Mouse (Mus musculus) heart, postnatal 4 days (tissue): ENCODE results near the gene Tmtc4. TPM values are rescaled to one million over a fixed set of nuclear protein-coding genes. Genes with fewer than 3 reads are reported as not detected.

Experiments used
- DNase-seq: peaks from one replicate; pipeline ENCODE4 v3.0.0; 2021
- total RNA-seq, 2 experiments: library from RNA; stranded (reverse); gene quantifications; 2 replicates each; pipeline ENCODE4 v1.2.3; 2021

The Tmtc4 gene
- total RNA-seq: 10 to 100 TPM; 27.1 to 27.7 TPM

DNA sequence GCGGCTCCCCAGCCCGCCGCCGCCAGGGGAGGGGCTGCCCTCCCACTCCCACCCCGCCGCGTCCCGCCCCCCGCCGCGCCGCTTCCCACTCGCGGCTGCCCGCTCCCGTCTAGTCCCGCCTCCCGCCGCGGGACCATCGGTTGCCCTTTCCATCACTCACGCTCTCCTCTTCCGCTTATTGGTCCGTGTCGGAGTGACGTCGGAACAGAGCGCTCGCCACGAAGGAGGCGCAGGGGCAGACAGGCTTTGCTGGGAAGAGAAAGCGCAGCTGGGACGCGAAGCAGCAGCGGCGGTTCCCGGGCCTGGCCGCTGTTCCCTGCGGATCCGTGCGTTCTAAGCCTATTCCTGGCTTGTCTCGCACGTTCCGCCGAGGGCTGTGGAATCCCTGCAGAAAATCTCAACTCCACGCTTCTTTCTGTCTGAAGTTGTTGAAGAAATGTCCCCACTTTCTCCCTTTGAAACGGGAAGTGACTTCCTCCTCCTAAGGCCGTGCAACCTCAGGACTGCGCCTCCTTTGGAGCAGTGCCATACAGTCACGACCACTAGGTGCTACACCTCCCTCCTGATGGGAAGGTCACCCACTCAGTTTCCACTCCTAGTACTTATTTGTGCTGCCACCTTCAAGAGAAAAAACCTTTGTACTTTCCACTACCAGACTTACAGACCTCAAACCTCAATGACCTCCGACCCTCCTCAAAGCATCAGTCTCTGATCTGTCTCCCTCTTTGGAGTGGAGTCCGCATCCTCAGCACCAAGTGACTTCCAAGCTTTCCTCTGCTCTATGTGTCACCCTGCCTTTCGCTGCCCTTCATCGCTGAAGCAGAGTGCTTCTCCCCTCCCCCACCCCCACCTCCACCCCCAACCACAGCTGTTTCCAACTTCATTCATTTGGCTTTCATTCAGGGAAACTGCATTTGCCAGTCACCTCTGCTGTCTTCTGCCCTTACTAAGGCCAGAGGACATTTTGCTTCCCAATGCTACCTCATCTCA is at the start of gene Tmtc4:
Gene Tmtc4 (minus strand): TSS at position 810 of the 990 bp plus-strand sequence.
- peak; percentile 95 for DNase-seq

DNA sequence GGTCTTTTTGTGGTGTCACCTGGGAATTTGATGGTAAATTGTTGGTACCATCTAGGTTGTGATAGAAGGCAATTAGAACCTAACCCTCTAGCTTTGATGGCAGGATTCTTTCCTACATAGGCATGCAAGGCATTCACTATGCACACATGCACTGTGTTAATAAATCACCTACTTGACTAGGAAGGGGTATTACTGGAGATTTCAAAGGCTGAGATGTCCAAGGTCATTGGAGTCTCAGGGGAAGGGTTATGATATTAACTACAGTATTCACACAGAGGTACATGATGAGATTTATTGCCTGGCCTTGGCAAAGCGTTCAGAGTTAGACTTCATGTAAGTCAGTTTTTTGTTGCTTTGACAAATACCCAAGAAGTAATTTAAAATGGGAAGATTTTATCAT is 48.6 kb upstream of the Tmtc4 start:
- DNase-seq: no peak

GRCm38 (mm10) chr14:123027876-123028275 is 44.0 kb upstream of the Tmtc4 start:
- DNase-seq: no peak

DNA sequence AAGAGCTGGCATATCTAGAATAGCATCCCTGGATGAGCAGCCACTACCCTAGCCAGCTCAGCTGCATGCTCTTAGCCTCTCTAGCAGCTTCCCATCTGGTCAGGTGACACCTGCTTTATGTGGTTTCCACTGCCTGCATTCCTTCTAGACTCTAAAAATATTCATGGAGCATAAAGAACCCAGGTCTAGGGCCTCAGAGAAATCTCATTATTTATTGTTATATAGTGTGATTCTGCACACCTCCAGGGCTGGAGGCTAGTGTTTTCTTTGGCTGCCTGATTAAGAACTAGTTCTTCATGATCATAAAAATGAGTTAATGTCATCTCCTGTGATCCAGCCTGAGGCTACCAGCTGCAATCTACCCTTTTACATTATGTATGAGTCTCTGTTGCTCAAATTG is 39.1 kb upstream of the Tmtc4 start:
- no peak for DNase-seq

GRCm38 (mm10) chr14:123016310-123016709 is 32.5 kb upstream of the Tmtc4 start:
- no peak for DNase-seq

DNA sequence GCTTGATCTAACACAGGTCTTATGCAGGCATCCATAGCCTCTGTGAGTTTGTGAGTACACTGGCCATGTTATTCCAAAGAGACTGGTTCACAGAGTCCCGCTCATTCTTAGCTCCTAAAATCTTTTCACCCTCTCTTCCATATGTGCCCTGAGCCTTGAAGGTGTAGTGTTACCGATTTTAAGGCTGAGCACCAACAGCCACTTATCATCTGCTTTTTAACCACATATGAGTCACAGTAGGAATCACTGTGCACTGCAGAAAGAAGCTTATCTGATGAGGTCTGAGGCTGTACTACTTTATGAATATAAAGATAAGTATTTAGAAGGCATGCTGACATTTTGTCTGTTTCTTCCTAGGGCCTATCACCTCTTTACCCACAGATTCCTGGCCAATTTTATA is 31.9 kb upstream of the Tmtc4 start:
- DNase-seq: no peak

- DNase-seq: no peak
Measured at GRCm38 (mm10) chr14:123009108-123010018, 25.5 kb upstream of the Tmtc4 start.

DNA sequence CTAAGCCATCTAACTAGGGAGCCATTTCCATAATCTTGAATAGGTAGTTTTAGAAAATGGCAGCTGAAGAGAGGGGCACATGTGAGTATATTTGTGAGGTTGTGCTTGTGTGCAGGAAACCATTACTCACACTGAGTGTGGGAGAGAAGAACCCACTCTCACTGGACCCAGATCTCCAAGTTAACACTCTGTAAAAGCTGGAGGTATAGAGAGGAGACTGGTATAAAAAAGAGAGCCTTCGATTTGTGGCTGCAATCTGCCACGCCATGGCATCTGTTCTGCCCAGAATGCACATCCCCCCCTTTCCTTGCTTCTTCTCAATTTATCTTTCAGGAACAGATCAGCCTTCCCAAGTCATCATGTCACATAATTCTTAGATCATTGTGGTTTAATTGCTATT is 24.8 kb upstream of the Tmtc4 start:
- no peak for DNase-seq

- no peak for DNase-seq
Measured at GRCm38 (mm10) chr14:123003715-123004114, 19.9 kb upstream of the Tmtc4 start.

DNA sequence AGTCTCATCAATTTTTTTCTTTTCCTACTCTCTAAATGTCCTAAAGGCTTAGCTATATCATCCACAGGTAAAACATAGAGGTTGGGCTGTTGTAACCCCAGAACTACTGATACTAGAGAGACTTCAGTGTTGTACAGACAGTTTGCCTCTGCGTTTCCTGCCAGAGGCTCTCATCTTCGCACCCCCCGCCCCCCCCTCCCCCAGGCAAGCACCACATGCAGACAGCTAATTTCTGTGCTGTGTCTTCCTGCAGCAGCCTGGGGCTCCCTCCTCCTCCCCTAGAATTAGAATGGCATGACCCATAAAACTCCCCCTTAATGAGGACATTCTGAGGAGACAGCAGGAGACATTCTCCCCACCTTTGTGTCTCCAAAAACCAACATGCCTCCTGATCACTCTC is 17.6 kb upstream of the Tmtc4 start:
- no peak for DNase-seq

- DNase-seq: no peak
Measured at GRCm38 (mm10) chr14:122997465-122997864, 13.6 kb upstream of the Tmtc4 start.

DNA sequence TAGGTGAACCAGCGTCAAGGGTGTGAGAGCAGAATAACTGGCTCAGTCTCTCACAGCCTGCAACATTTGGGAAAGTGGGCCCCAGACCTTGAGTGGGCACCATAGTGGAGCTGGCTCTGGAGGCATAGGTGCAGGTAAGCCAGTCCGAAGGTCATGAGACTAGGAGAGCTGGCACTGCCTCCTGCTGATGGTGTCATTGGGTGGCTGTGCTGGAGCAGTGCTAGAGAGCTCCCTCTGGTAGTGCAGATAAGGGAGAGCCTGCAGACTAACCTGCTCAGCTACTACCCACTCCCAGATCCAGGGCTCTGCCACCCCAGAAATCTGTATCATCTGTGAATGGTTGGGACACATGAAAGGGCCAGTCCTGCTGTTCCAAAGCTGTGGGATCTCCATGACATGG is 10.1 kb upstream of the Tmtc4 start:
- no peak for DNase-seq

GRCm38 (mm10) chr14:122992937-122993336 is 9.1 kb upstream of the Tmtc4 start:
- no peak for DNase-seq

DNA sequence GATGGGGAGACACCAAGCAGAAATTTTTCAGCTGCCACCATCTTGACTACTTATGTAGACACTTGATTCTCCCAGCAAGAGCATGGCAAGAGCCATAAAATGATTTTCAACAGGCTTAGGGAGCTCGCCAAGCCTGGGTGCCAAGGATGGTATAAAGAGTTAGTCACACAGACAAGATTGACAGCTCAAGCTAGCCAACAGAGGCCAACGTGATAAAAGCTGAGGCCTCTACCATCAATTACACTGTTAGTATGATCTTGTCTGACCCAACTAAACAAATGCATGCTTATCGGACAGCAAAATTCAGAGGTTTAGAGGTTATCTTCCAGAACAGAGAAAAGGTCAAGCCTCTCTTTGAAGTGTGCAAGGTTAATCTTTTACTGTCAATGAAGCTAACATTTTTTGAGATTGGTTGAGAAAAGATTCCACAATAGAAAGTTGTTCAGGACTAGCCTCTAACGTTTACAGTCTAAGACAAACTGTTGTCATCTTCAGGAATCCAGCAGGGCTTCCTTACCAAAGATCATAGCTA is 6.8 kb upstream of the Tmtc4 start:
- DNase-seq: no peak

DNA sequence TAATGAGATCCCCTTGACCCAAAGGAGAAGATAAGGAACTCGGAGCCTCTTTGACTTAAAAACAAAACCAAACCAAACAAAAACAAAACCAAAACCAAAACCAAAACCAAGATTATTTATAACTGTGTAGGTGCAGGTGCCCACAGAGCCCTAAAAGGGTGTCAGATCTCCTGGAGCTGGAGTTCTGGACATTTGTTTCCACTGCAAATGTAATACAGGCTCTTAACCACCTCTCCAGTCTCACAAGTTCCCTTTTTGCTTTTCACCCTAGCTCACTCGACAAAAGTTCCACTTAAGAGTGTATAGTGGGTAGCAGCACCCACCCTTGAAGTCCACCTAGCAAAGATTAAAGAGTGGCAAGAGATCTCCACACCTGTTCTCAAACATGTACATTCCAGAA is 2.6 kb upstream of the Tmtc4 start:
- DNase-seq: no peak

GRCm38 (mm10) chr14:122982571-122983225 is 1.1 kb downstream of the Tmtc4 start:
- DNase-seq: peak; percentile 81

GRCm38 (mm10) chr14:122981831-122982485 is 1.9 kb downstream of the Tmtc4 start:
- DNase-seq: no peak

DNA sequence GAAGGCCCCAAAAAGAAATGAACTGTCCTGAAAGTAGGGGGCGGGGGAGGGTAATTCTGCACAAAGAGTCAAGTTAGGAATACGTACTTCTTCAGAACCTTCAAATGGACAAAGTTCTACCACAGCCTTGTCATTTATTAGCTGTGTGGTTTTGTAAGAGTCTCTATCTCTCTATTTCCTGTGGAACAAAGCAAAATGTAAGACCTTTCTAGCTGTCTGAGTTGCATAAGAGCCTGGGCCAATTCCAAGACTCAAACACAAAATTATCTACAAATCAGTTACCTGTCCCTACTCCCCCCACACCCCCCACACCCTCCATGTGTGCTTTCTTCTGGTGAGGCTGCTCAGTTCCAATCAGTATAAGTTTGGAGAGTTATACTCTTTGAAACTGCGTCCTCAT is 5.0 kb downstream of the Tmtc4 start:
- no peak for DNase-seq

GRCm38 (mm10) chr14:122977797-122978140 is 6.1 kb downstream of the Tmtc4 start:
- DNase-seq: no peak

DNA sequence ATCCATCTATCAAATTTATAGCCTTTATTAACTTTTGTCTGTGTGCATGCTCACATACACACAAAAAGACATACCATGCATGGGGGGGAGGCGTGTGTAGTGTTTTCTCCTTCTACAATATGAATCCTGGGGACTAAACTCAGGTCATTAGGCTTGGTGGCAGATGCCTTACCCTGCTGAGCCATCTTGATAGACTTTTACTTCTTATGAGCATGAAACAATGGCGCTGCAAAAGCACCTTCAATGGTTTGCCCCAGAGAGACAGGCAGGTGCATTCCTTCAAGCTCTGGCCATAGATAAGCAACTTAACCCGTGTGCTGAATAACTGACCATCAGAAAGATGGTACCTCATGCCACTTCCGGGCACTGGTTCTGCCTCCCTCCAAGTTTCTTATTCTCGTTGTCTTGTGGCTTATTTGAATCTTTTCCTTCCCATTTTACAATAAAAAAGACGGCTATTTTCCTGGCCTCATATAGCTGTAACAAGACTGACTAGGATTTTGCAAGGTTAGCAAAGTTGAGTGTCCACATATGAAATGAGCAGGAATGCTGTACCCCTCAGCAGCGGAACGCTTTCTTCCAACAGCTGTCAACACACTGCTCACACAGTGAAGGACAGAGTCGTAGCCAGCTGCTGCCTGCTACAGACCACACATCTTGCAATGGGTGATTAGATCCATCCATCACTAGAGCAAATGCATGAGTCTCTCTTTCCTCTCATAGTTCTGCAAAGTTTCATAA is 6.6 kb downstream of the Tmtc4 start:
- no peak for DNase-seq
